Mouse (Mus musculus) embryonic facial prominence, embryonic 10.5 days (tissue): ENCODE results near the gene 1700013H16Rik. TPM values are rescaled to one million over a fixed set of nuclear protein-coding genes. Genes with fewer than 3 reads are reported as not detected.

Experiments used
- DNase-seq: peaks from one replicate; pipeline ENCODE4 v3.0.0-alpha.2; 2017; ENCODE audit warnings: low spot score
- H3K27ac ChIP-seq: fragments of 300-500 bp; sonication (generic); replicated peaks from 2 replicates; pipeline ENCODE4 v1.5.1; 2016; ENCODE audit warnings: mild to moderate bottlenecking
- H3K27me3 ChIP-seq: fragments of 300-500 bp; sonication (generic); replicated peaks from 2 replicates; pipeline ENCODE4 v1.6.1; 2016; ENCODE audit warnings: low read depth, mild to moderate bottlenecking; ENCODE audit not compliant: poor library complexity, severe bottlenecking
- H3K36me3 ChIP-seq: fragments of 300-500 bp; sonication (generic); replicated peaks from 2 replicates; pipeline ENCODE4 v1.6.1; 2016; ENCODE audit warnings: mild to moderate bottlenecking, moderate library complexity
- H3K4me1 ChIP-seq: fragments of 300-500 bp; sonication (generic); 2 replicates; pipeline ENCODE4 v1.6.1; 2016
- H3K4me3 ChIP-seq: fragments of 300-500 bp; sonication (generic); 2 replicates; pipeline ENCODE4 v1.5.1; 2016; ENCODE audit warnings: mild to moderate bottlenecking, moderate library complexity
- H3K9me3 ChIP-seq: fragments of 300-500 bp; sonication (generic); 2 replicates; pipeline ENCODE4 v1.6.1; 2016; ENCODE audit warnings: mild to moderate bottlenecking
- WGBS: fragments of 180-500 bp; shearing (Covaris S2); methylation state at CpG from one replicate; pipeline ENCODE4 v1.1.7; 2016; 5-methylcytosine and 5-hydroxymethylcytosine counted together
- polyA plus RNA-seq: library from polyadenylated mRNA; unstranded; fragments of >200 nt; fragmentation: Nextera tagmentation; extraction: Ambion mirVana; gene quantifications from 2 replicates; pipeline ENCODE4 v1.2.1, GENCODE M21; 2016

1700013H16Rik gene
- polyA plus RNA-seq, 1 experiment from 2014 or later: not detected

DNA sequence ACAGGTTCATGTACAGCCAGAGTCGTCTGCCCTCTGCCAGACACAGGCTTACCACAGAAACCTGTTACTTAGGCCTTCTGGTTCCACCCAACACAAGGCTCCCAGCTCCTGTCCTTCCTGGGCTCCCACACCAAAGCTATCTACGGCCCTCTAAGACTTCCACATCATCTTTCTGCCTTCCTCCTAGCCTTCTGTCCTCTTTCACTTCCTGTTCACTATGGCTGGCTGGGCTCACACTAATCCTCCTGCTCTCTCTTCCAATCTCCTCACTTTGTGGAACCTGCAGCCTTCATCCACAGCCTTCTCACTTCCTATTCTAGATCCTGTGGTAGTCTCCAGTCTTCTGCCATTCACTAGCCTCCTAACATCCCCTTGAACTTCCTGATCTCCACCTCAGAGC lies 64.5 kb downstream of the 1700013H16Rik start:
- Histone ChIP-seq H3K4me3 (no peak overlapping the region), H3K4me1 (no peaks in the 10 kb centered on the region), H3K27me3 (no peaks in the 10 kb centered on the region), H3K27ac (no peak overlapping the region), H3K36me3 (no peaks in the 10 kb centered on the region), H3K9me3 (peaks cover 4% of the 10 kb centered on the region; the same call in 1 of the 2 replicates)
- 74% methylated on average over 2 of the region's 2 CpGs for WGBS
- no peak for DNase-seq

Other genes starting within 250 kb of the 1700013H16Rik start
- 25.0 and 26.3 TPM in 2 replicates for gene Rtl8c, start 149.8 kb downstream of the 1700013H16Rik start, polyA plus RNA-seq
- not detected in 2 replicates for gene Gm14597, start 148.9 kb downstream of the 1700013H16Rik start, polyA plus RNA-seq
- 44.2 and 50.6 TPM in 2 replicates for gene Rtl8a, start 114.1 kb downstream of the 1700013H16Rik start, polyA plus RNA-seq
- gene Rtl8b, start 87.4 kb downstream of the 1700013H16Rik start, polyA plus RNA-seq: 46.4 and 47.1 TPM in 2 replicates
- 0.20 and 0.58 TPM in 2 replicates for gene 4930502E18Rik, start 33.0 kb downstream of the 1700013H16Rik start, polyA plus RNA-seq
- gene Zfp36l3, start 18.6 kb upstream of the 1700013H16Rik start, polyA plus RNA-seq: not detected in 2 replicates
- gene Xlr, start 39.9 kb upstream of the 1700013H16Rik start, polyA plus RNA-seq: 0.50 and 0.73 TPM in 2 replicates